In genomic region chr7:100706143-100706841, GRCm38 (mm10) we compare ENCODE assay signal across 8 mouse cellular contexts. TPM values are rescaled to one million over a fixed set of nuclear protein-coding genes. Genes with fewer than 3 reads are reported as not detected.
A peak's percentile ranks its signal among the peaks of the same experiment; 100 is the strongest.
DNase-seq lines count a peak whose midpoint lies in the region; ATAC-seq and TF ChIP-seq lines count a peak whose summit lies in the region.

Fam168a (plus strand) TSS chr7:100706635.

- peak within 1 kb of the TSS; percentile 94 for H3K4me3 ChIP-seq in hindbrain, embryonic 10.5 days
- peak within 1 kb of the TSS; percentile 94 for H3K4me3 ChIP-seq in lung, postnatal 0 days (ENCODE audit: low read depth, low read length)

- TF ChIP-seq EP300 in lung, postnatal 0 days (IDR thresholded peaks at IDR 0.05) = peak; percentile 92

- TF ChIP-seq CTCF in lung, postnatal 0 days (IDR thresholded peaks at IDR 0.05) = peak; percentile 51

- no peaks in the 10 kb centered on the region for H3K36me3 ChIP-seq in hindbrain, embryonic 10.5 days
- no peaks in the 10 kb centered on the region for H3K36me3 ChIP-seq in lung, postnatal 0 days (ENCODE audit: insufficient read depth, low read length)

- no peaks in the 10 kb centered on the region for H3K9me3 ChIP-seq in hindbrain, embryonic 10.5 days
- no peaks in the 10 kb centered on the region for H3K9me3 ChIP-seq in lung, postnatal 0 days (ENCODE audit: low read length)

- under 1% methylated on average over 36 of the region's 37 CpGs for WGBS in hindbrain, embryonic 10.5 days
- 5% methylated on average over 25 of the region's 37 CpGs for WGBS in lung, postnatal 0 days

- H3K4me1 ChIP-seq in hindbrain, embryonic 10.5 days (replicated peaks) = peaks cover 15% of the 10 kb centered on the region
- peaks cover 14% of the 10 kb centered on the region; the same call in 1 of the 2 replicates for H3K4me1 ChIP-seq in lung, postnatal 0 days (ENCODE audit: insufficient read depth, low read depth, low read length)

- peak; percentile 96 for ATAC-seq in frontal cortex, adult (ENCODE audit: low TSS enrichment)
- ATAC-seq in lung, postnatal 0 days = peak; percentile 98

- H3K27ac ChIP-seq in hindbrain, embryonic 10.5 days = peak within 1 kb of the TSS; percentile 99
- H3K27ac ChIP-seq in lung, postnatal 0 days (ENCODE audit: low read length) = peak within 1 kb of the TSS; percentile 89

- peak within 1 kb of the TSS; percentile 85 for H3K9ac ChIP-seq in lung, postnatal 0 days (replicated peaks; ENCODE audit: low read depth)

- DNase-seq in MN1 (ENCODE audit: low spot score) = peak; percentile 96
- peak; percentile 93 for DNase-seq in cerebellum, adult 9-10 months
- peak; percentile 97 for DNase-seq in hindbrain, embryonic 10.5 days (ENCODE audit: low spot score)
- DNase-seq in layer of hippocampus, adult 9-11 months = peak; percentile 97
- DNase-seq in lung, postnatal 0 days (ENCODE audit: low spot score) = peak; percentile 99
- DNase-seq in ovary, postnatal 14 days (ENCODE audit: low spot score) = peak; percentile 76
- peak; percentile 96 for DNase-seq in thymus, postnatal 14 days

- no peaks in the 10 kb centered on the region for H3K27me3 ChIP-seq in hindbrain, embryonic 10.5 days (ENCODE audit: insufficient read depth, poor library complexity, severe bottlenecking)
- H3K27me3 ChIP-seq in lung, postnatal 0 days (replicated peaks; ENCODE audit: insufficient read depth, low read length) = no peaks in the 10 kb centered on the region

- peak within 1 kb of the TSS; percentile 76 for H3K4me2 ChIP-seq in lung, postnatal 0 days (replicated peaks; ENCODE audit: low read depth, low read length)

RNA-seq across cellular contexts. Expression of gene Fam168a, which starts in this region (rescaled TPM):
- 30.2 and 47.4 TPM in 2 replicates for polyA plus RNA-seq in hindbrain, embryonic 10.5 days (2016; fragmentation: Nextera tagmentation; extraction: Ambion mirVana)
- polyA plus RNA-seq in lung, postnatal 0 days (2015; fragmentation: Nextera tagmentation; extraction: Ambion mirVana) = 28.2 and 35.8 TPM in 2 replicates

Comparison
In these comparisons a context has a peak if more than half of its experiments do, and no peak if none do; other contexts are left out.
1. Peak in every context shown above with its lines: DNase-seq, ATAC-seq, H3K4me3 ChIP-seq and H3K27ac ChIP-seq.